Mouse (Mus musculus) myocyte (in vitro differentiated cells): ENCODE measurements at regions not wholly inside any gene's neighbourhood (a gene's known extent, or its start where the extent isn't known, plus 50 kb on each side); places are given as distances from the start of the nearest gene placed in this dataset.

Experiments
- MYOG ChIP-seq, 3 experiments: IDR thresholded peaks; one replicate each; pipeline ENCODE4 v1.6.1; 2011; ENCODE audit warnings: control low read depth in 2 of 3, low read depth in 2 of 3, mild to moderate bottlenecking in 2 of 3; ENCODE audit not compliant: insufficient read length in 2 of 3, control insufficient read depth in 1 of 3, insufficient read depth in 1 of 3
- POLR2A ChIP-seq: IDR thresholded peaks from one replicate; pipeline ENCODE4 v1.6.1; 2011; ENCODE audit warnings: low read depth, mild to moderate bottlenecking, control low read depth, moderate library complexity; ENCODE audit not compliant: insufficient read length

DNA sequence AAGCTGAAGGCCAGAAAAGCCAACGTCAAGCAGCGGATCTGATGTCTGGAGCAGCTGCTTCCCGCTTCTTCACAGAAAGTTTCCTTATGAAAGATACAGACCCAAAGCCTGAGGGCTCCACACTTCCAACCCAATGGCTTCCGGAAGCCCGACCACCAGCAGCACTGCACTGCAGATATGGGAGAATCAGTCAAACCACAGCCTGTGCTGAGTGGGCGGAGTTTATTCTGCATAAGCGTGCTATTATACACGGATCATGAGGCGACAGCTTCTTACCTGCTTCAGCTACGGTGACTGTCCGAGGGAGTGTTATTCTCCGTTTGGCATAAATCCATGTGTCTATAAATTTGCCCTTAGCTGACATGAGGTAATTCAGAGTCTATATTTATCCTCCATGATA, 72.4 kb upstream of the Sh3bp4 start:
- TF ChIP-seq MYOG (IDR thresholded peaks at IDR 0.05; ENCODE audit: control insufficient read depth in 1 of 3, insufficient read depth in 1 of 3, insufficient read length in 2 of 3, low read depth in 2 of 3) (no peak), POLR2A (no peak)
